Mouse (Mus musculus) MN1 (cell line): ENCODE measurements around the gene Slc39a11.
A peak's percentile ranks its signal among the peaks of the same experiment; 100 is the strongest.
"Not testable (repeated sequence)": the region's sequence is repeated elsewhere in the genome, so short reads cannot be mapped to it uniquely, and the experiment has no call there.

Experiments
- DNase-seq: peaks from one replicate; pipeline ENCODE4 v3.0.0-alpha.2; 2016; ENCODE audit warnings: low spot score

Slc39a11 gene

GRCm38 (mm10) chr11:113595144-113595543 is 54.7 kb downstream of the Slc39a11 start:
- DNase-seq, result no peak

- DNase-seq, result no peak
Observed at GRCm38 (mm10) chr11:113588936-113589335, 60.9 kb downstream of the Slc39a11 start.

GRCm38 (mm10) chr11:113586423-113586822 is 63.5 kb downstream of the Slc39a11 start:
- peak; percentile 26 for DNase-seq

- DNase-seq, result peak; percentile 79
Observed at GRCm38 (mm10) chr11:113583879-113584661, 65.8 kb downstream of the Slc39a11 start.

GRCm38 (mm10) chr11:113577221-113577620 is 72.7 kb downstream of the Slc39a11 start:
- DNase-seq, result no peak

- no peak for DNase-seq
Observed at GRCm38 (mm10) chr11:113572641-113573040, 77.2 kb downstream of the Slc39a11 start.

GRCm38 (mm10) chr11:113571616-113572015 is 78.3 kb downstream of the Slc39a11 start:
- no peak for DNase-seq

GRCm38 (mm10) chr11:113568999-113569398 is 80.9 kb downstream of the Slc39a11 start:
- DNase-seq, result no peak

GRCm38 (mm10) chr11:113567926-113568325 is 82.0 kb downstream of the Slc39a11 start:
- not testable (repeated sequence) for DNase-seq

- DNase-seq, result peak; percentile 89
Observed at GRCm38 (mm10) chr11:113565006-113565995, 84.6 kb downstream of the Slc39a11 start.

- no peak for DNase-seq
Observed at GRCm38 (mm10) chr11:113562326-113562725, 87.6 kb downstream of the Slc39a11 start.

- no peak for DNase-seq
Observed at GRCm38 (mm10) chr11:113560150-113560549, 89.7 kb downstream of the Slc39a11 start.

GRCm38 (mm10) chr11:113558505-113558904 is 91.4 kb downstream of the Slc39a11 start:
- no peak for DNase-seq

GRCm38 (mm10) chr11:113556142-113556541 is 93.7 kb downstream of the Slc39a11 start:
- no peak for DNase-seq

- no peak for DNase-seq
Observed at GRCm38 (mm10) chr11:113554701-113555360, 95.0 kb downstream of the Slc39a11 start.

GRCm38 (mm10) chr11:113554194-113554593 is 95.7 kb downstream of the Slc39a11 start:
- DNase-seq, result peak; percentile 84

- no peak for DNase-seq
Observed at GRCm38 (mm10) chr11:113553605-113554004, 96.3 kb downstream of the Slc39a11 start.

- no peak for DNase-seq
Observed at GRCm38 (mm10) chr11:113552539-113552938, 97.3 kb downstream of the Slc39a11 start.

GRCm38 (mm10) chr11:113546217-113546877 is 103.5 kb downstream of the Slc39a11 start:
- peak; percentile 85 for DNase-seq

GRCm38 (mm10) chr11:113544017-113544640 is 105.8 kb downstream of the Slc39a11 start:
- no peak for DNase-seq

GRCm38 (mm10) chr11:113541073-113541472 is 108.8 kb downstream of the Slc39a11 start:
- DNase-seq, result no peak
